Mouse (Mus musculus): Measurements from ENCODE around the gene Ulk3.

- peak; percentile 69 for TF ChIP-seq CTCF (IDR thresholded peaks at IDR 0.05; ENCODE audit: insufficient read depth, low read length)
- peak; percentile 71; the same call in 1 of the 2 replicates for TF ChIP-seq POLR2A (IDR thresholded peaks at IDR 0.05; ENCODE audit: borderline replicate concordance, extremely low read depth, low read depth, low read length)
These were observed 56.0 kb downstream of the Ulk3 start for GRCm38 (mm10) chr9:57644944-57645893.
